Mouse (Mus musculus) ES-E14 (cell line): ENCODE measurements around the gene Bola2. TPM values are rescaled to one million over a fixed set of nuclear protein-coding genes. Genes with fewer than 3 reads are reported as not detected.

Experiments
- DNase-seq: peaks from one replicate; pipeline ENCODE4 v3.0.0-alpha.2; 2013; ENCODE audit warnings: low read depth, low spot score
- H3K27ac ChIP-seq: 2 replicates; pipeline ENCODE4 v1.5.1; 2012; ENCODE audit warnings: low read depth, mild to moderate bottlenecking, low read length, moderate library complexity, mixed read lengths; ENCODE audit not compliant: poor library complexity, insufficient read depth, severe bottlenecking
- H3K36me3 ChIP-seq: 2 replicates; pipeline ENCODE4 v1.6.1; 2012; ENCODE audit warnings: mild to moderate bottlenecking, low read length, moderate library complexity, mixed read lengths; ENCODE audit not compliant: control insufficient read depth, poor library complexity, insufficient read depth, severe bottlenecking
- H3K4me1 ChIP-seq, 2 experiments: fragments of 150-350 bp in 1 of 2; sonication (generic) in 1 of 2; 2 replicates each; pipeline ENCODE4 v1.6.1; 2012; ENCODE audit warnings: low read length in 2 of 2, mild to moderate bottlenecking in 1 of 2, mixed read lengths in 1 of 2; ENCODE audit not compliant: control insufficient read depth in 2 of 2, insufficient read depth in 2 of 2, poor library complexity in 1 of 2
- H3K4me3 ChIP-seq, 2 experiments: fragments of 150-350 bp in 1 of 2; sonication (generic) in 1 of 2; 2 replicates each; pipeline ENCODE4 v1.5.1; 2012; ENCODE audit warnings: low read length in 2 of 2, low read depth in 1 of 2, mild to moderate bottlenecking in 1 of 2, mixed read lengths in 1 of 2; ENCODE audit not compliant: insufficient read depth in 1 of 2, poor library complexity in 1 of 2, severe bottlenecking in 1 of 2
- H3K9ac ChIP-seq: 2 replicates; pipeline ENCODE4 v1.6.1; 2012; ENCODE audit warnings: low read depth, mild to moderate bottlenecking, low read length, mixed read lengths; ENCODE audit not compliant: poor library complexity, insufficient read depth, severe bottlenecking
- H3K9me3 ChIP-seq: fragments of 150-350 bp; sonication (generic); 2 replicates; pipeline ENCODE4 v1.6.1; 2012; ENCODE audit warnings: low read depth, mild to moderate bottlenecking, low read length; ENCODE audit not compliant: control insufficient read depth, insufficient read depth
- CHD2 ChIP-seq: IDR thresholded peaks from 2 replicates; pipeline ENCODE4 v1.6.1; 2014; ENCODE audit warnings: mild to moderate bottlenecking, low read depth, low read length, inconsistent platforms
- HCFC1 ChIP-seq: IDR thresholded peaks from 2 replicates; pipeline ENCODE4 v1.6.1; 2012; ENCODE audit warnings: low read length, inconsistent platforms, borderline replicate concordance; ENCODE audit not compliant: insufficient read depth
- MAFK ChIP-seq: IDR thresholded peaks from 2 replicates; pipeline ENCODE4 v1.6.1; 2014; ENCODE audit warnings: mild to moderate bottlenecking, low read depth, low read length, inconsistent platforms; ENCODE audit not compliant: insufficient read depth
- ZC3H11A ChIP-seq: IDR thresholded peaks from 2 replicates; pipeline ENCODE4 v1.6.1; 2012; ENCODE audit warnings: low read depth, mild to moderate bottlenecking, inconsistent platforms, low read length, borderline replicate concordance
- ZNF384 ChIP-seq: IDR thresholded peaks from 2 replicates; pipeline ENCODE4 v1.6.1; 2012; ENCODE audit warnings: low read depth, low read length, inconsistent platforms
- in situ Hi-C, 2 experiments: fragments of 600-800 bp; cut with MboI; formaldehyde crosslinking; loops; one replicate each; pipeline ENCODE4 v1.15.1; 2025; ENCODE audit warnings: low sequenced_read_pairs in 2 of 2, inconsistent platforms in 1 of 2; ENCODE audit not compliant: unreplicated experiment in 2 of 2
- total RNA-seq: library from RNA; depleted of rRNA; stranded (reverse); fragments of 300-350 nt; gene quantifications from 2 replicates; pipeline ENCODE4 v1.2.3, GENCODE M21; 2012

Bola2 gene
- total RNA-seq, 1 experiment, result 187 TPM

- no peak overlapping the region for H3K9ac ChIP-seq
- no peak for DNase-seq
- H3K4me3 ChIP-seq, result no peak overlapping the region
- H3K27ac ChIP-seq, result no peak overlapping the region
- peaks cover 17% of the 10 kb centered on the region for H3K36me3 ChIP-seq
- 0 out of 4 replicates have a peak, but pooled peaks cover 0 to 3% of the 10 kb centered on the region in 2 experiments for H3K4me1 ChIP-seq
- no peaks in the 10 kb centered on the region for H3K9me3 ChIP-seq
- TF ChIP-seq ZC3H11A, result no peak
- no peak for TF ChIP-seq ZNF384
- no peak for TF ChIP-seq MAFK
- no peak for TF ChIP-seq CHD2
- no peak for TF ChIP-seq HCFC1
- in situ Hi-C loops, result no loop called here
These were observed 23.1 kb upstream of the Bola2 start for GRCm38 (mm10) chr7:126672111-126672510.

GRCm38 (mm10) chr7:126675104-126675503 is 20.1 kb upstream of the Bola2 start:
- no peak overlapping the region for H3K9ac ChIP-seq
- H3K4me1 ChIP-seq, result 0 out of 4 replicates have a peak, but pooled peaks cover 0 to 5% of the 10 kb centered on the region in 2 experiments
- in situ Hi-C loops, result no loop called here
- TF ChIP-seq CHD2, result no peak
- TF ChIP-seq ZC3H11A, result no peak
- TF ChIP-seq ZNF384, result no peak
- no peak for TF ChIP-seq MAFK
- no peak for TF ChIP-seq HCFC1
- no peaks in the 10 kb centered on the region for H3K9me3 ChIP-seq
- no peak for DNase-seq
- no peak overlapping the region for H3K4me3 ChIP-seq
- H3K36me3 ChIP-seq, result peaks cover 14% of the 10 kb centered on the region
- no peak overlapping the region for H3K27ac ChIP-seq

GRCm38 (mm10) chr7:126676207-126676606 is 19.0 kb upstream of the Bola2 start, which contains the start of gene Sult1a1:
Gene Sult1a1, minus strand, starts transcription at chr7:126676432.
- Histone ChIP-seq H3K36me3 (peaks cover 12% of the 10 kb centered on the region), H3K27ac (no peak within 1 kb of the TSS), H3K4me3 (no peak within 1 kb of the TSS), H3K9ac (no peak within 1 kb of the TSS), H3K4me1 (0 out of 4 replicates have a peak, but pooled peaks cover 0 to 5% of the 10 kb centered on the region in 2 experiments), H3K9me3 (no peaks in the 10 kb centered on the region)
- no peak for DNase-seq
- in situ Hi-C loops, result no loop called here
- TF ChIP-seq HCFC1, result no peak
- TF ChIP-seq MAFK, result no peak
- TF ChIP-seq CHD2, result no peak
- TF ChIP-seq ZNF384, result no peak
- TF ChIP-seq ZC3H11A, result no peak

GRCm38 (mm10) chr7:126676631-126677220 is 18.5 kb upstream of the Bola2 start:
- TF ChIP-seq ZC3H11A (no peak), CHD2 (no peak)
- no peak for DNase-seq
- H3K9ac ChIP-seq, result no peak overlapping the region
- in situ Hi-C loops, result no loop called here
- H3K4me1 ChIP-seq, result 0 out of 4 replicates have a peak, but pooled peaks cover 0 to 2% of the 10 kb centered on the region in 2 experiments
- H3K9me3 ChIP-seq, result no peaks in the 10 kb centered on the region
- no peak overlapping the region for H3K4me3 ChIP-seq
- peaks cover 7% of the 10 kb centered on the region for H3K36me3 ChIP-seq
- no peak overlapping the region for H3K27ac ChIP-seq
